Mouse (Mus musculus) bone marrow, adult 2 months (tissue): ENCODE measurements around the gene Med12l.

Experiments used
- CTCF ChIP-seq: fragments of 200-500 bp; IDR thresholded peaks from 2 replicates; pipeline ENCODE4 v1.5.1; 2011; ENCODE audit warnings: low read length, control low read depth; ENCODE audit not compliant: control insufficient read depth, insufficient read depth
- POLR2A ChIP-seq: fragments of 200-500 bp; IDR thresholded peaks from 2 replicates; pipeline ENCODE4 v1.6.1; 2011; ENCODE audit warnings: low read depth, mild to moderate bottlenecking, control low read depth, low read length, borderline replicate concordance; ENCODE audit not compliant: control insufficient read depth

DNA sequence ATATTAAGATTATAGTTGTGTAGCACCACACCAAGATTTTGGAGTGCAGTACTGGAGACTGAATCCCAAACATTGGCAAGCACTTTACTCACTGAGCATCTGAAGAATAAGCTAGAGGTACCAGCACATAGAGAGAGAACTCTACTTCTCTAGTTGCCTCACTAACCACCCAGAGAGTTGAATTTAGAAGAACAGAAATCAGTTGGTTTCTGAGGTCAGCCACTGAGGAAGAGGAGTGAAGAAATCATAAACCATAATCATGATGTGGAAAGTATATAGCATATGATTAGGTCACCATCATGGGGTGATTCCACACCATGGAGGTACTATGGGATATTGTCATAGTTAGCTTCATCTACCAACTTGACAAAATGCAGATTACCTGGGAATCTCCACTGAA is 346.1 kb downstream of the Med12l start:
- TF ChIP-seq CTCF = no peak
- TF ChIP-seq POLR2A = no peak
